8 mouse cellular contexts compared by ENCODE assay signal in genomic region chr5:138195463-138195862, GRCm38 (mm10). TPM values are rescaled to one million over a fixed set of nuclear protein-coding genes. Genes with fewer than 3 reads are reported as not detected.
DNase-seq lines count a peak whose midpoint lies in the region; ATAC-seq lines count a peak whose summit lies in the region.

No protein-coding gene starts in this region.

- peak overlapping the region; percentile 85 for H3K9ac ChIP-seq in hindbrain, embryonic 15.5 days
- H3K9ac ChIP-seq in midbrain, embryonic 13.5 days (replicated peaks) = 0 out of 2 replicates have a peak overlapping the region, but pooled peaks have one; percentile 78

- H3K9me3 ChIP-seq in heart, embryonic 10.5 days = no peaks in the 10 kb centered on the region
- no peaks in the 10 kb centered on the region for H3K9me3 ChIP-seq in hindbrain, embryonic 15.5 days
- no peaks in the 10 kb centered on the region for H3K9me3 ChIP-seq in midbrain, embryonic 13.5 days

- ATAC-seq in common myeloid progenitor, adult 5-6 weeks (replicated peaks; ENCODE audit: low read depth, poor library complexity, severe bottlenecking) = peak; percentile 39; the same call in 1 of the 2 replicates
- ATAC-seq in hindbrain, embryonic 15.5 days (ENCODE audit: low FRiP score, low read depth) = no peak
- no peak for ATAC-seq in midbrain, embryonic 13.5 days

- 0 out of 2 replicates have a peak, but pooled peaks cover 10% of the 10 kb centered on the region for H3K4me1 ChIP-seq in heart, embryonic 10.5 days
- H3K4me1 ChIP-seq in hindbrain, embryonic 15.5 days (replicated peaks) = peaks cover 19% of the 10 kb centered on the region
- H3K4me1 ChIP-seq in midbrain, embryonic 13.5 days (replicated peaks) = peaks cover 19% of the 10 kb centered on the region

- H3K4me2 ChIP-seq in hindbrain, embryonic 15.5 days = peak overlapping the region; percentile 96
- H3K4me2 ChIP-seq in midbrain, embryonic 13.5 days (replicated peaks) = peak overlapping the region; percentile 85

- peaks cover 24% of the 10 kb centered on the region for H3K36me3 ChIP-seq in heart, embryonic 10.5 days
- H3K36me3 ChIP-seq in hindbrain, embryonic 15.5 days = 0 out of 2 replicates have a peak, but pooled peaks cover 14% of the 10 kb centered on the region
- peaks cover 28% of the 10 kb centered on the region for H3K36me3 ChIP-seq in midbrain, embryonic 13.5 days

- no peak overlapping the region for H3K27ac ChIP-seq in heart, embryonic 10.5 days
- H3K27ac ChIP-seq in hindbrain, embryonic 15.5 days (replicated peaks) = peak overlapping the region; percentile 94
- peak overlapping the region; percentile 89; the same call in 1 of the 2 replicates for H3K27ac ChIP-seq in midbrain, embryonic 13.5 days

- 82% methylated on average over 7 of the region's 7 CpGs for WGBS in heart, embryonic 10.5 days
- WGBS in hindbrain, embryonic 15.5 days = 68% methylated on average over 7 of the region's 7 CpGs
- WGBS in midbrain, embryonic 13.5 days = 84% methylated on average over 7 of the region's 7 CpGs

- peak overlapping the region; percentile 87 for H3K4me3 ChIP-seq in heart, embryonic 10.5 days
- H3K4me3 ChIP-seq in hindbrain, embryonic 15.5 days = peak overlapping the region; percentile 70
- peak overlapping the region; percentile 70 for H3K4me3 ChIP-seq in midbrain, embryonic 13.5 days (replicated peaks)

- intact Hi-C loops in heart, postnatal 25 days (cut with DNase I) = no loop called here

- no peaks in the 10 kb centered on the region for H3K27me3 ChIP-seq in heart, embryonic 10.5 days (ENCODE audit: insufficient read depth, poor library complexity, severe bottlenecking)
- H3K27me3 ChIP-seq in hindbrain, embryonic 15.5 days = no peaks in the 10 kb centered on the region
- no peaks in the 10 kb centered on the region for H3K27me3 ChIP-seq in midbrain, embryonic 13.5 days

- DNase-seq in heart, embryonic 10.5 days (ENCODE audit: low spot score) = no peak
- DNase-seq in heart, postnatal 25 days (ENCODE audit: low spot score) = no peak
- DNase-seq in urinary bladder, adult 2 months (ENCODE audit: low spot score) = no peak
- no peak for DNase-seq in natural killer cell, adult 2 months (ENCODE audit: low spot score in 2 of 2)
- no peak for DNase-seq in layer of hippocampus, postnatal 36 days

RNA-seq across cellular contexts. Expression of gene Mblac1, which starts 1.3 kb away (rescaled TPM):
- 5.6 and 6.6 TPM in 2 replicates for polyA plus RNA-seq in heart, embryonic 10.5 days (2016; fragmentation: Nextera tagmentation; extraction: Ambion mirVana)
- 1 to 10 TPM; 2.6 to 2.8 TPM for total RNA-seq in heart, postnatal 25 days (2021)
- 2.2 and 7.7 TPM in 2 replicates for total RNA-seq in common myeloid progenitor, adult 5-6 weeks (2017)
- 12.4 and 14.7 TPM in 2 replicates for polyA plus RNA-seq in hindbrain, embryonic 15.5 days (2015; fragmentation: Nextera tagmentation; extraction: Ambion mirVana)
- polyA plus RNA-seq in midbrain, embryonic 13.5 days (2015; fragmentation: Nextera tagmentation; extraction: Ambion mirVana) = 12.9 and 13.8 TPM in 2 replicates
- 5.3 and 5.8 TPM in 2 replicates for polyA plus RNA-seq in urinary bladder, adult 2 months (2012; rRNA removed)
- 1 to 10 TPM; 8.2 to 8.6 TPM for total RNA-seq in layer of hippocampus, postnatal 36 days (2021)

RNA-seq across cellular contexts. Expression of gene Cnpy4, which starts 8.2 kb away (rescaled TPM):
- 31.6 and 46.9 TPM in 2 replicates for polyA plus RNA-seq in heart, embryonic 10.5 days (2016; fragmentation: Nextera tagmentation; extraction: Ambion mirVana)
- 1 to 10 TPM; 5.9 to 7.1 TPM for total RNA-seq in heart, postnatal 25 days (2021)
- 37.3 and 41.4 TPM in 2 replicates for total RNA-seq in common myeloid progenitor, adult 5-6 weeks (2017)
- 26.5 and 29.6 TPM in 2 replicates for polyA plus RNA-seq in hindbrain, embryonic 15.5 days (2015; fragmentation: Nextera tagmentation; extraction: Ambion mirVana)
- 39.4 and 40.5 TPM in 2 replicates for polyA plus RNA-seq in midbrain, embryonic 13.5 days (2015; fragmentation: Nextera tagmentation; extraction: Ambion mirVana)
- polyA plus RNA-seq in urinary bladder, adult 2 months (2012; rRNA removed) = 22.1 and 24.2 TPM in 2 replicates
- total RNA-seq in layer of hippocampus, postnatal 36 days (2021) = 10 to 100 TPM; 15.0 to 16.8 TPM

RNA-seq across cellular contexts. Expression of gene Taf6, which starts 8.2 kb away (rescaled TPM):
- 89.3 and 113 TPM in 2 replicates for polyA plus RNA-seq in heart, embryonic 10.5 days (2016; fragmentation: Nextera tagmentation; extraction: Ambion mirVana)
- total RNA-seq in heart, postnatal 25 days (2021) = 10 to 100 TPM; 29.9 to 32.9 TPM
- 28.2 and 30.8 TPM in 2 replicates for total RNA-seq in common myeloid progenitor, adult 5-6 weeks (2017)
- 75.5 and 77.7 TPM in 2 replicates for polyA plus RNA-seq in hindbrain, embryonic 15.5 days (2015; fragmentation: Nextera tagmentation; extraction: Ambion mirVana)
- 109 and 111 TPM in 2 replicates for polyA plus RNA-seq in midbrain, embryonic 13.5 days (2015; fragmentation: Nextera tagmentation; extraction: Ambion mirVana)
- 39.4 and 47.3 TPM in 2 replicates for polyA plus RNA-seq in urinary bladder, adult 2 months (2012; rRNA removed)
- total RNA-seq in layer of hippocampus, postnatal 36 days (2021) = 10 to 100 TPM; 37.9 to 44.4 TPM

RNA-seq across cellular contexts. Expression of gene Mcm7, which starts 23.2 kb away (rescaled TPM):
- 189 and 225 TPM in 2 replicates for polyA plus RNA-seq in heart, embryonic 10.5 days (2016; fragmentation: Nextera tagmentation; extraction: Ambion mirVana)
- total RNA-seq in heart, postnatal 25 days (2021) = 10 to 100 TPM; 11.2 to 11.9 TPM
- total RNA-seq in common myeloid progenitor, adult 5-6 weeks (2017) = 456 and 545 TPM in 2 replicates
- 85.4 and 94.5 TPM in 2 replicates for polyA plus RNA-seq in hindbrain, embryonic 15.5 days (2015; fragmentation: Nextera tagmentation; extraction: Ambion mirVana)
- polyA plus RNA-seq in midbrain, embryonic 13.5 days (2015; fragmentation: Nextera tagmentation; extraction: Ambion mirVana) = 159 and 162 TPM in 2 replicates
- polyA plus RNA-seq in urinary bladder, adult 2 months (2012; rRNA removed) = 26.9 and 29.7 TPM in 2 replicates
- 10 to 100 TPM; 14.5 to 17.4 TPM for total RNA-seq in layer of hippocampus, postnatal 36 days (2021)

RNA-seq across cellular contexts. Expression of gene Ap4m1, which starts 23.7 kb away (rescaled TPM):
- polyA plus RNA-seq in heart, embryonic 10.5 days (2016; fragmentation: Nextera tagmentation; extraction: Ambion mirVana) = 13.4 and 15.0 TPM in 2 replicates
- total RNA-seq in heart, postnatal 25 days (2021) = 1 to 10 TPM; 8.9 to 9.3 TPM
- 23.0 and 33.7 TPM in 2 replicates for total RNA-seq in common myeloid progenitor, adult 5-6 weeks (2017)
- 24.7 and 26.2 TPM in 2 replicates for polyA plus RNA-seq in hindbrain, embryonic 15.5 days (2015; fragmentation: Nextera tagmentation; extraction: Ambion mirVana)
- 26.6 and 28.8 TPM in 2 replicates for polyA plus RNA-seq in midbrain, embryonic 13.5 days (2015; fragmentation: Nextera tagmentation; extraction: Ambion mirVana)
- 29.6 and 31.1 TPM in 2 replicates for polyA plus RNA-seq in urinary bladder, adult 2 months (2012; rRNA removed)
- total RNA-seq in layer of hippocampus, postnatal 36 days (2021) = 10 to 100 TPM; 19.3 to 29.6 TPM
